Mouse (Mus musculus): ENCODE data around the gene Exosc7. TPM values are rescaled to one million over a fixed set of nuclear protein-coding genes. Genes with fewer than 3 reads are reported as not detected.

Gene Exosc7
- 10 to 100 TPM; 28.0 to 30.2 TPM for total RNA-seq (2021)

GRCm38 (mm10) chr9:123112805-123113521 lies at the start of gene Exosc7, which contains the start of gene Zdhhc3:
TSS of gene Exosc7 (plus strand) at chr9:123113215.
TSS of gene Zdhhc3 (minus strand) at chr9:123113205.
- peak; percentile 75 for DNase-seq (ENCODE audit: low spot score)
- intact Hi-C loops (cut with DNase I), result loop anchor here (10.0 kb wide), 1 partner anchor 378 kb away; no protein-coding TSS in a partner anchor

GRCm38 (mm10) chr9:123079149-123079548 lies 33.9 kb upstream of the Exosc7 start:
- no peak for DNase-seq (ENCODE audit: low spot score)
- intact Hi-C loops (cut with DNase I), result no loop called here

GRCm38 (mm10) chr9:123080355-123080754 lies 32.7 kb upstream of the Exosc7 start:
- intact Hi-C loops (cut with DNase I), result loop anchor here (10.0 kb wide), 1 partner anchor 346 kb away; no protein-coding TSS in a partner anchor
- no peak for DNase-seq (ENCODE audit: low spot score)

GRCm38 (mm10) chr9:123080796-123081195 lies 32.2 kb upstream of the Exosc7 start:
- intact Hi-C loops (cut with DNase I), result loop anchor here (10.0 kb wide), 1 partner anchor 346 kb away; no protein-coding TSS in a partner anchor
- DNase-seq (ENCODE audit: low spot score), result no peak

- no peak for DNase-seq (ENCODE audit: low spot score)
- intact Hi-C loops (cut with DNase I), result loop anchor here (10.0 kb wide), 1 partner anchor 351 kb away; no protein-coding TSS in a partner anchor
Observed at GRCm38 (mm10) chr9:123085373-123085772, 27.6 kb upstream of the Exosc7 start.

GRCm38 (mm10) chr9:123087558-123087957 lies 25.5 kb upstream of the Exosc7 start:
- intact Hi-C loops (cut with DNase I), result loop anchor here (10.0 kb wide), 1 partner anchor 353 kb away; no protein-coding TSS in a partner anchor
- DNase-seq (ENCODE audit: low spot score), result no peak

- intact Hi-C loops (cut with DNase I), result no loop called here
- DNase-seq (ENCODE audit: low spot score), result no peak
Observed at GRCm38 (mm10) chr9:123090844-123091243, 22.2 kb upstream of the Exosc7 start.

- DNase-seq (ENCODE audit: low spot score), result no peak
- intact Hi-C loops (cut with DNase I), result no loop called here
Observed at GRCm38 (mm10) chr9:123099631-123100455, 13.2 kb upstream of the Exosc7 start.

- intact Hi-C loops (cut with DNase I), result no loop called here
- no peak for DNase-seq (ENCODE audit: low spot score)
Observed at GRCm38 (mm10) chr9:123103425-123103824, 9.6 kb upstream of the Exosc7 start.

- intact Hi-C loops (cut with DNase I), result no loop called here
- no peak for DNase-seq (ENCODE audit: low spot score)
Observed at GRCm38 (mm10) chr9:123104362-123104761, 8.7 kb upstream of the Exosc7 start.

GRCm38 (mm10) chr9:123107186-123107585 lies 5.8 kb upstream of the Exosc7 start:
- intact Hi-C loops (cut with DNase I), result no loop called here
- no peak for DNase-seq (ENCODE audit: low spot score)

GRCm38 (mm10) chr9:123109188-123109587 lies 3.8 kb upstream of the Exosc7 start:
- intact Hi-C loops (cut with DNase I), result no loop called here
- DNase-seq (ENCODE audit: low spot score), result no peak

GRCm38 (mm10) chr9:123111751-123112221 lies 1.2 kb upstream of the Exosc7 start:
- intact Hi-C loops (cut with DNase I), result loop anchor here (10.0 kb wide), 1 partner anchor 377 kb away; no protein-coding TSS in a partner anchor
- no peak for DNase-seq (ENCODE audit: low spot score)

GRCm38 (mm10) chr9:123113931-123114330 lies 916 bp downstream of the Exosc7 start:
- intact Hi-C loops (cut with DNase I), result loop anchor here (10.0 kb wide), 1 partner anchor 379 kb away; no protein-coding TSS in a partner anchor
- no peak for DNase-seq (ENCODE audit: low spot score)

GRCm38 (mm10) chr9:123115566-123115965 lies 2.6 kb downstream of the Exosc7 start:
- DNase-seq (ENCODE audit: low spot score), result no peak
- intact Hi-C loops (cut with DNase I), result loop anchor here (5.0 to 10.0 kb wide), 2 partner anchors 93 to 381 kb away; partner anchors contain the start of gene Tmem42

- intact Hi-C loops (cut with DNase I), result no loop called here
- DNase-seq (ENCODE audit: low spot score), result no peak
Observed at GRCm38 (mm10) chr9:123123017-123123416, 10.0 kb downstream of the Exosc7 start.

GRCm38 (mm10) chr9:123123571-123124412 lies 10.8 kb downstream of the Exosc7 start:
- DNase-seq (ENCODE audit: low spot score), result peak; percentile 9
- intact Hi-C loops (cut with DNase I), result no loop called here

- no peak for DNase-seq (ENCODE audit: low spot score)
- intact Hi-C loops (cut with DNase I), result no loop called here
Observed at GRCm38 (mm10) chr9:123124413-123124981, 11.5 kb downstream of the Exosc7 start.

- no peak for DNase-seq (ENCODE audit: low spot score)
- intact Hi-C loops (cut with DNase I), result no loop called here
Observed at GRCm38 (mm10) chr9:123127663-123128062, 14.6 kb downstream of the Exosc7 start.

All from heart, postnatal 25 days (tissue).